11 mouse cellular contexts compared by ENCODE assay signal in the genomic region with DNA sequence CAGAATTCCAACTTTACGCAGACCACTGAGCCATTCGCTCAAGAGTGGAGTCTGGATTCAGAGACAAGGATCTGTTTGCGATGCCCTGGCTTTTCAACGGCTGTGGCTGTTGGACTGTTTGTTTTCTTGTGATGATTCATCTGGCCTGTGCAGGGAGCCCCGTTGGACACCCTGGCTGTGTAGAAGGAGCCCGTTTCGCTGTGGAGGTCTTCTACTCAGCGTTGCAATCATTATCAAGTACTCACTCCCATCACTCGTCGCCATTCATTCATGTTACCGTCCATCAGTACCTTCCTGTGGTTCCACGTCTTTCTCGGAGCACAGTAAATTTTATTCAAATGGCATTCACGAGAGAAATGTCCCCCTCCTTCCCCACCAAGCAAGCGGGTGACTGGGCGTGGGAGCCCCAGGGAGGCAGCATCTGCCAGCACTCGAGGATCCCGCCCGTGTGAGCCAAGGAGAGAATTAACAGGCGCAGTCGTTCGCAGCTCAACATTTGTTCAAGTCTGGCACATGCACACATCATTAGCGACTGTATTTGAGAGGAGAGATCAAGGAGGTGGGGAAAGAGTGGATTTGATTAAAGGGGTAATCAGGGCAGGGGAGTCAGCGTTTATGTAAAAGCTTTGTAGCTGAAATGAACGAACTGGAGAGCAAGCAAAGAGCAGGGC.
DNase-seq lines count a peak whose midpoint lies in the region; ATAC-seq lines count a peak whose summit lies in the region.
"Had no signal": no experiment of that assay in that cellular context is flagged by ENCODE, and none has a peak within 500 bp of the region (broad histone marks: within the 10 kb centered on the region; RNA-seq: fewer than 3 reads in every experiment).

No protein-coding gene starts in this region.

- no peak for DNase-seq in embryonic facial prominence, embryonic 10.5 days (ENCODE audit: low spot score)
- DNase-seq in brain, adult 2 months (ENCODE audit: low read depth, low spot score): peak; percentile 63
- DNase-seq in gastrocnemius, adult 8-10 months (ENCODE audit: low spot score in 2 of 2): no peak
- no peak for DNase-seq in lung, postnatal 10 days
- DNase-seq: cerebellum, adult 2 months; kidney, postnatal 10 days had no signal

- H3K4me3 ChIP-seq in embryonic facial prominence, embryonic 13.5 days: no peak overlapping the region
- H3K4me3 ChIP-seq in embryonic facial prominence, embryonic 10.5 days: no peak overlapping the region
- H3K4me3 ChIP-seq in hindbrain, embryonic 16.5 days (ENCODE audit: low read length): no peak overlapping the region
- no peak overlapping the region for H3K4me3 ChIP-seq in limb, embryonic 13.5 days
- H3K4me3 ChIP-seq in liver, embryonic 12.5 days: no peak overlapping the region

- H3K4me1 ChIP-seq in embryonic facial prominence, embryonic 13.5 days: peaks cover 7% of the 10 kb centered on the region; the same call in 1 of the 2 replicates
- H3K4me1 ChIP-seq in embryonic facial prominence, embryonic 10.5 days: no peaks in the 10 kb centered on the region; the same call in 1 of the 2 replicates
- no peaks in the 10 kb centered on the region for H3K4me1 ChIP-seq in hindbrain, embryonic 16.5 days (ENCODE audit: control insufficient read depth, insufficient read depth, low read depth, low read length)
- H3K4me1 ChIP-seq in limb, embryonic 13.5 days: peaks cover 9% of the 10 kb centered on the region
- H3K4me1 ChIP-seq in liver, embryonic 12.5 days: no peaks in the 10 kb centered on the region

- 54% methylated on average over 25 of the region's 25 CpGs for WGBS in embryonic facial prominence, embryonic 13.5 days
- WGBS in embryonic facial prominence, embryonic 10.5 days: 78% methylated on average over 25 of the region's 25 CpGs
- WGBS in hindbrain, embryonic 16.5 days: 47% methylated on average over 25 of the region's 25 CpGs
- WGBS in limb, embryonic 13.5 days: 36% methylated on average over 25 of the region's 25 CpGs
- WGBS in liver, embryonic 12.5 days (ENCODE audit: insufficient replicate concordance): 66% methylated on average over 25 of the region's 25 CpGs

- no peak overlapping the region for H3K9ac ChIP-seq in embryonic facial prominence, embryonic 13.5 days
- no peak overlapping the region for H3K9ac ChIP-seq in hindbrain, embryonic 16.5 days (ENCODE audit: low read depth, low read length)
- no peak overlapping the region for H3K9ac ChIP-seq in limb, embryonic 13.5 days
- no peak overlapping the region for H3K9ac ChIP-seq in liver, embryonic 12.5 days

- no peaks in the 10 kb centered on the region for H3K27me3 ChIP-seq in embryonic facial prominence, embryonic 13.5 days
- no peaks in the 10 kb centered on the region for H3K27me3 ChIP-seq in embryonic facial prominence, embryonic 10.5 days (replicated peaks; ENCODE audit: low read depth, poor library complexity, severe bottlenecking)
- no peaks in the 10 kb centered on the region for H3K27me3 ChIP-seq in hindbrain, embryonic 16.5 days (replicated peaks; ENCODE audit: control insufficient read depth, insufficient read depth, low read length)
- no peaks in the 10 kb centered on the region for H3K27me3 ChIP-seq in limb, embryonic 13.5 days
- H3K27me3 ChIP-seq in liver, embryonic 12.5 days (replicated peaks): no peaks in the 10 kb centered on the region

- no peak overlapping the region for H3K27ac ChIP-seq in embryonic facial prominence, embryonic 13.5 days
- H3K27ac ChIP-seq in embryonic facial prominence, embryonic 10.5 days (replicated peaks): no peak overlapping the region
- H3K27ac ChIP-seq in hindbrain, embryonic 16.5 days (ENCODE audit: low read depth, low read length): no peak overlapping the region
- no peak overlapping the region for H3K27ac ChIP-seq in limb, embryonic 13.5 days
- no peak overlapping the region for H3K27ac ChIP-seq in liver, embryonic 12.5 days
- H3K27ac ChIP-seq: macrophage had no signal

- no peaks in the 10 kb centered on the region for H3K9me3 ChIP-seq in embryonic facial prominence, embryonic 13.5 days
- H3K9me3 ChIP-seq in embryonic facial prominence, embryonic 10.5 days: no peaks in the 10 kb centered on the region
- H3K9me3 ChIP-seq in hindbrain, embryonic 16.5 days (ENCODE audit: control insufficient read depth, low read length): no peaks in the 10 kb centered on the region
- H3K9me3 ChIP-seq in limb, embryonic 13.5 days: no peaks in the 10 kb centered on the region
- H3K9me3 ChIP-seq in liver, embryonic 12.5 days (replicated peaks): no peaks in the 10 kb centered on the region

- no peaks in the 10 kb centered on the region for H3K36me3 ChIP-seq in embryonic facial prominence, embryonic 13.5 days
- H3K36me3 ChIP-seq in embryonic facial prominence, embryonic 10.5 days (replicated peaks): no peaks in the 10 kb centered on the region
- H3K36me3 ChIP-seq in hindbrain, embryonic 16.5 days (ENCODE audit: control insufficient read depth, insufficient read depth, low read length): no peaks in the 10 kb centered on the region
- no peaks in the 10 kb centered on the region for H3K36me3 ChIP-seq in limb, embryonic 13.5 days
- H3K36me3 ChIP-seq in liver, embryonic 12.5 days: no peaks in the 10 kb centered on the region

- peak overlapping the region; percentile 27 for H3K4me2 ChIP-seq in embryonic facial prominence, embryonic 13.5 days
- H3K4me2 ChIP-seq in hindbrain, embryonic 16.5 days (ENCODE audit: low read length): peak overlapping the region; percentile 44
- H3K4me2 ChIP-seq in limb, embryonic 13.5 days (replicated peaks): peak overlapping the region; percentile 42
- H3K4me2 ChIP-seq in liver, embryonic 12.5 days: no peak overlapping the region

- ATAC-seq in embryonic facial prominence, embryonic 13.5 days (ENCODE audit: insufficient number of reproducible peaks, insufficient read depth, low FRiP score, low TSS enrichment, low read depth): no peak
- ATAC-seq in hindbrain, embryonic 16.5 days: peak; percentile 69
- no peak for ATAC-seq in limb, embryonic 13.5 days (ENCODE audit: low FRiP score, low read depth)
- no peak for ATAC-seq in liver, embryonic 12.5 days
